Mouse (Mus musculus): ENCODE results near the gene Hist1h2bn. TPM values are rescaled to one million over a fixed set of nuclear protein-coding genes. Genes with fewer than 3 reads are reported as not detected.
"Not testable (repeated sequence)": the region's sequence is repeated elsewhere in the genome, so short reads cannot be mapped to it uniquely, and the experiment has no call there.

The Hist1h2bn gene
- 1 to 10 TPM; 5.1 to 9.0 TPM for total RNA-seq (2021)
- long read RNA-seq, experiment 1, result 0 reads
- long read RNA-seq, experiment 2, result 0 reads

DNA sequence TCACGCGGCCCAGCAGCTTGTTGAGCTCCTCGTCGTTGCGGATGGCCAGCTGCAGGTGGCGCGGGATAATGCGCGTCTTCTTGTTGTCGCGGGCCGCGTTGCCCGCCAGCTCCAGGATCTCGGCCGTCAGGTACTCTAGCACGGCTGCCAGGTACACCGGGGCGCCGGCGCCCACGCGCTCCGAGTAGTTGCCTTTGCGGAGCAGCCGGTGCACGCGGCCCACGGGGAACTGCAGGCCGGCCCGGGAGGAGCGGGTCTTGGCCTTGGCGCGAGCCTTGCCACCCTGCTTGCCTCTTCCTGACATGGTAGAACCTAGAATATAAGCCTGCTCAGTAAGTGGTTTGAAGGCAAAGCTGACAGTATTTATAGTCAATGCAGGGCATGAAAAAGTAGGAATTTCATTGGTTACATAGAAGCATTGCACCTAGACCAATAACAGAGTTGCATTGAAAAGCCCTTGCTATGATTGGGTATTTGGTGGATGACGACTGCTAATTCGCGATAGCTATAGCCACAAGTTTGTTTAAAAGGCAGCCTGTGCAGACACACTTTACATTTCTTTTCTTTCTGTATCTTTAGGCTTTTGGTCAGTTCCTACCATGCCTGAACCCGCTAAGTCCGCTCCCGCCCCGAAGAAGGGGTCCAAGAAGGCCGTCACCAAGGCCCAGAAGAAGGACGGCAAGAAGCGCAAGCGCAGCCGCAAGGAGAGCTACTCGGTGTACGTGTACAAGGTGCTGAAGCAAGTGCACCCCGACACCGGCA lies at the start of gene Hist1h2bn, which contains the start of gene Hist1h2ak:
Hist1h2bn (plus strand) TSS at position 600 of the 762 bp plus-strand sequence.
Hist1h2ak (minus strand) TSS at position 304 of the 762 bp plus-strand sequence.
- DNase-seq, result peak; percentile 46

DNA sequence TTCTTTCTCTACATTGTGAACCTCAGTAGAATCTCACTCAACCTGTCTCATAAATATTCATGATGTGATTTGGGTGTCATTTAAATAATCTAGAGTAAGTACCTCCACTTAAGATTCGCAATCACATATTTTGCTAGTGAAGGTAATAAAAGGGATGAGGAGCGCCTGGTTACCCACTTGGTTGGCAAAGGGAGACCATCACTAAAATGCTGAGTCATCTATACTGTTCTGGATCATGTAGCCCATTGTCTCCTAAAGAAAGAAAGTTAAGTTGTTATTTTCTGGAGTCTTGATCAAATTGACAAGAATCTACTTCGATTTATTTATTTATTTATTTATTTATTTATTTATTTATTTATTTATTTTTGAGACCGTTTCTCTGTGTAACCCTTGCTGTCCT lies 47.3 kb upstream of the Hist1h2bn start:
- no peak for DNase-seq

DNA sequence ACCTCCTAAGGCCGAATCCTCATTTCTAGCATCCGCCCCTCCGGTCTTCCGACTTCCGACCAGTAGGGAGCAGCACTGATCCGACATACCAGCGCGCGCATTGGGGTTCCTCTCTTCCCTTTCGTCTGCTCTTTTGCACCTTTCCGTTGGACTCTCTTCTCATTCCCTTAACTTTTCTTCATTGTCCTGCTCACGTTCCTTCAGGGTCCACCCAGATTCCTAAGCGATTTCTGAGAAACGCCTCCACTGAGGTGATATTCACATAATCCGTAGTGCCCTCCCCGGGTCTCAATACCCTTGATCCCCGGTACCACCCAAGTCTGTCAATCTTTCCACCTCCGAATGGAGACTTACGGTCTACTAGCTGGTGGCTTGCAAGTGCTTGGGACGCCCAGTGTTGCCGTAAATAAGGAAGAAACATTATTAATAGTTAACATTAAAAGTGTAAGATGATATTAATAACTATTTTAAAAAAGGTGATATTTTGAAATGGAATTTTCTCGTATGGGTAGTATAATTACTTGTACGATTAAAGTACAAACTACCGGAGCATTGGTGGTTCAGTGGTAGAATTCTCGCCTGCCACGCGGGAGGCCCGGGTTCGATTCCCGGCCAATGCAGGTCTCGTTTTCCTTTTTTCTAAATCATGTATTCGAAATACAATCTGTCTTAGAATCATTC lies 43.8 kb upstream of the Hist1h2bn start:
- peak; percentile 74 for DNase-seq

DNA sequence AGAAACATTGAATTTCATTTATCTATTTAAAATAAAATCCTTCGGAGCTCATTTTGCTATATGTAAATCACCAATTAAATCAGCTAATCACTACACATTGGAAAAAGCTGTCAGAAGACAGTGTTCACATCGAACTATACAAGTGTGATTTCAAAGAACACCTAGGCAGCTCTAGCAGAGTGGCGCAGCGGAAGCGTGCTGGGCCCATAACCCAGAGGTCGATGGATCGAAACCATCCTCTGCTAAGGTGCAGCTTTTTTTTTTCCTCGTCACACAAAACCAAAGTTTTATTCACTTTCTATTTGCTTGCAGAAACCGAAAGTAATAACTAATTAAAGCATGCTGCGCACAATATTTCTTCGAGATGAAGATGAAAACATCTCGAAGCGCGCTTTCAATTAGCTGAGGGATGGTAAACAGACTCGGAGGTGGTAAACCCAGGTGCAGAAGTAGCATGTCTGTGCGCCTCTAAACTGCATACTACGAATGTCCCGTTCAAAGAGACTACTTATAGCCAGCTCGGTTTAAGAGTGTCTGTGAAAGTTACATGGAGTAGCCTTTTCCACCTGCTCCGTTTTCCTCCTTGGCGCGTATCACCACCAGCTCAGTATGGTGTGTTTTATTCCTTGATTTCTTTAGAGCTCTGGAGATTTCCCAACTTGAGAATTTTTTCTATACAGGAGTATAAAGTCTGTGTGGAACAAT lies 43.0 kb upstream of the Hist1h2bn start:
- DNase-seq, result peak; percentile 55

GRCm38 (mm10) chr13:21711698-21712097 lies 42.2 kb upstream of the Hist1h2bn start:
- DNase-seq, result no peak

DNA sequence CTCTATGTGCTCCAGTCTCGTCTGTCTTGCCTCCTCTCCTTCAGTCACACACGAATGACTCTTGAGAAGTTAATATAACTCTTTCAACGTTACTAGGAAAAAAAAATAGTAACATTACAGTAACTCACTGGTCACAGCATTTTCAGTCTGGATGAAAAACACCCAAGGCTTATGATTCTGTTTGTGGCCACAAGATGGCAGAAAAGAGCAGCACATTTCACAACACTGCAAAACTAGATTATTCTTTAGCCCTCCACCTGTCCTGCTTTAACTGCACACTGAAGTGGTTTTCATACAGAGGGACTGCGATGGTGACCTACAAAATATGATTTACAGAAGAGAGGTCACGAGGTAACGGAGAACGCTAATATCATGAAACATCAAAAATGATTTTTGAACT lies 39.2 kb upstream of the Hist1h2bn start:
- DNase-seq, result peak; percentile 22

DNA sequence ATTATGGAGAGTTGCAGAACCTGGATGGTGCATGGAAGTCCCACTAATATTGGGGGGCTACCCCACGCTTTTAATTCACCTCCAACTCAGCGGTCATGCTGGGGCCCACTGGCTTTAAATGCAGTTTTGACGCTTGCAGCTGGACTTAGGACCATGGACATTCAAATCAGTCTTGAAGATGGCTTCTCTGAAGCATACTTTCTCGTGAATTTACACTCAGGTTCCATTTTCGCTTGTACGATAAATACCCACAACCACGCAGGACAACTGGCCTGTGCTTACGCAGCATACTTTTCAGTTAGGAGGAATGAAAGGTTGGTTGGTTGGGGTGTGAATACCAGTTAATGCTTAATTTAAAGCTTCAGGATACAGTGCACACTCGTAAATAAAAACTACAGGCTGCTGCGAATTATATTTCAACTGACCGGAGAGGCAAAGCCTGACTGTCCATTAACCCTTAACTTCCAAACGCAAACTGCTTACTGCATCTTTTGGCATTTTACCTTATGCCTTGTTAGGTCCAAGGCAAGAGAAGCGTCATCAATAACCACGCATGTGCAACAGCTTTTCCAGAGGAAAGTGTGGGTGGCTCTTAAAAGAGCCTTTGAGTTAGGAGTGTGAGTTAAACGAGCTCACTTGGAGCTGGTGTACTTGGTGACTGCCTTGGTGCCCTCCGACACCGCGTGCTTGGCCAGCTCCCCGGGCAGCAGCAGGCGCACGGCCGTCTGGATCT lies 38.6 kb upstream of the Hist1h2bn start:
- no peak for DNase-seq

GRCm38 (mm10) chr13:21715864-21716539 lies 37.9 kb upstream of the Hist1h2bn start, which contains the start of the genes Hist1h2bl and Hist1h2ai:
Hist1h2bl (minus strand) TSS chr13:21716143.
Hist1h2ai (plus strand) TSS chr13:21716422.
- peak; percentile 60 for DNase-seq

- not testable (repeated sequence) for DNase-seq
These were observed 37.2 kb upstream of the Hist1h2bn start for GRCm38 (mm10) chr13:21716540-21717391.

GRCm38 (mm10) chr13:21717397-21718357 lies 36.2 kb upstream of the Hist1h2bn start, which contains the start of gene Hist1h3h:
Hist1h3h (plus strand) TSS chr13:21717659.
- DNase-seq, result peak; percentile 70

DNA sequence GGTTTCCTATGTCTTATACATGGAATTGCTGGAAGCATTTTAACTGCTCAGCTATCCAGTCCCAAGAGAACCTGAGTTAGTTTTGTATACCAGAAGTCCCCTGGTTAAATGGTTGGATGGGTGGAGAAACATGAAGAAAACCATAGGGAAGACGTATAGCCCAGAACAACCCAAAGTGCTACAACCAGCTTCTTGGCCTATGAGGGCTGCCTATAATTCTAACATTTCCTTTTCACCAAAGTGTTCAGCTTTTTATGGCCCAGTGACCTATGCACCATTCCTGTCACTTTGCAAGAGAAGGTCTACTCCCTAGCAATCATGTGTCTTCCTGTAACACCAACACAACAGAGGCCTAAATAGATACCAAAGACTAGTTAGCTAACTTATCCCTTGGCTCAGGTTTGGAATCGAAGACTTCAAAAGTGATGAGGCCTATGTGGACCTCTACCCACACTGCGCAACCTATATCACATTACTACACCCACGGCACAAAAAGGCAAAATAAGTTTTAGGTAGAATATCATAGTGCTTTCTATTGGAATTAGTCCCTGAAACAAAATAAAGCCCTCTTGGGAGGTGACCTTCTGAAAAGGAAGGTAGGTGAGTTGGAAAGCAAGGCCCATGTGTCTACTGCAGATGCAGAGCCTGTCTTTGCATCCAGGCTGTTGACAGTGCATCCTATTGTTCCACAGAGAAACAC lies 35.4 kb upstream of the Hist1h2bn start:
- DNase-seq, result no peak

- not testable (repeated sequence) for DNase-seq
These were observed 32.7 kb upstream of the Hist1h2bn start for GRCm38 (mm10) chr13:21721107-21721756.

DNA sequence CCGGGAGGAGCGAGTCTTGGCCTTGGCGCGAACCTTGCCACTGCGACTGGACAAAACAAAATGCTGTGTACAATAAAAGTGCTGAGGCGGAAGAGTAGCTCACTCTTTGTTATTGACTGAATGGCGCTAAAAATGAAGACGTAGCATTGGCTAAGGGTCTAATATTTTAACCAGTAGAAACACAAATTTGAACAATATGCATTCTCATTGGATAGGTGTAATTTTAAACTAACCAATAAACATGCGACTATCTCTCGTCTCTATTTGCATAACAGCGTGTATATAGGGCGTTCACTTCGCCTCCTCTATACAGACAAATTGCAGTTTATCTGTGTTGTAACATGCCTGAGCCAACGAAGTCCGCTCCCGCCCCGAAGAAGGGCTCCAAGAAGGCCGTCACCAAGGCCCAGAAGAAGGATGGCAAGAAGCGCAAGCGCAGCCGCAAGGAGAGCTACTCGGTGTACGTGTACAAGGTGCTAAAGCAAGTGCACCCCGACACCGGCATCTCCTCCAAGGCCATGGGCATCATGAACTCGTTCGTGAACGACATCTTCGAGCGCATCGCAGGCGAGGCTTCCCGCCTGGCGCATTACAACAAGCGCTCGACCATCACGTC lies 32.1 kb upstream of the Hist1h2bn start, which contains the start of gene Hist1h2bm:
Hist1h2bm (plus strand) TSS at position 288 of the 616 bp plus-strand sequence.
- DNase-seq, result peak; percentile 18

GRCm38 (mm10) chr13:21722373-21722925 lies 31.5 kb upstream of the Hist1h2bn start:
- DNase-seq, result no peak

DNA sequence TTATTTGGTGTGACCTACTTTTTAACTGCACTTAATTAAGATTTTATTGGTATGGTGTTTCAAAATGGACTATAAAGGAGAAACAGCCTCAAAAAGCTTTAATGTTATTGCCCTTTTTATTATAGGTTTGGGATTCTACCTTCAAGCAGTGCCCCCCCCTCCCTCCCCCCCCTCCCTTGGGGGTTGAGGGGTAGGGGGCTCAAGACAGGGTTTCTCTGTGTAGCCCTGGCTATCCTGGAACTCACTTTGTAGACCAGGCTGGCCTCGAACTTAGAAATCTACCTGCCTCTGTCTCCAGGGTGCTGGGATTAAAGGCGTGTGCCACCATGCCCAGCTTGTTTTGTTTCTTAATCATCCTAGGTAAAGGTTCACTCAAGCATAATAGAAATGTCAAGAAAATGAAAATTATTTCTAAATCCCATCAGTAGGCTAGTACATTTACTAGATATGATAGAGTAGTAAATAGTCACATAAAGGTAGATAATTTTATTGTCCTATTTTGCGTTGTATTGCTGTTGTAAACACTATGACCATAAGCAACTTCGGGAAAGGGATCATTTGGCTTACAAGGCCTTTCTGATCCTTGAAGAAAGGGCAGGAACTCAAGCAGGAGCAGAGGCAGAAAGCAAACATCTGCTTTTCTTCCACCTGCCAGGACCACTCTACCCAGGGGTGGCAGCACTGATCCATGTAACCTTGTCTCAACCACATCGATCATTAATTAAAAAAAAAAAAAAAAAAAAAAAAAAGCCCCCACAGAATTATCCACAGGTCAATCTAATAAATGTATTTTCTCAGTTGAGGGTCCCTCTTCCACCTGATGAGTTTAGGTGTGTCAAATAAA lies 30.7 kb upstream of the Hist1h2bn start:
- DNase-seq, result no peak

Measured in gastrocnemius, postnatal 25 days (tissue).